Mouse (Mus musculus) lung, embryonic 15.5 days (tissue): ENCODE measurements around the gene Lgi1. TPM values are rescaled to one million over a fixed set of nuclear protein-coding genes. Genes with fewer than 3 reads are reported as not detected.

Experiments used
- ATAC-seq: fragments of 200-750 bp; cut with Nextera tagmentation; 2 replicates; pipeline ENCODE4 v1.8.0; 2017; ENCODE audit warnings: moderate number of reproducible peaks, borderline replicate concordance; ENCODE audit not compliant: low FRiP score, low TSS enrichment; ENCODE audit errors: extremely low read depth
- H3K27ac ChIP-seq: fragments of 300-500 bp; sonication (generic); 2 replicates; pipeline ENCODE4 v1.5.1; 2015; ENCODE audit warnings: moderate library complexity, mild to moderate bottlenecking, inconsistent platforms
- H3K27me3 ChIP-seq: fragments of 300-500 bp; sonication (generic); 2 replicates; pipeline ENCODE4 v1.6.1; 2015; ENCODE audit warnings: inconsistent platforms
- H3K36me3 ChIP-seq: fragments of 300-500 bp; sonication (generic); 2 replicates; pipeline ENCODE4 v1.6.1; 2015; ENCODE audit warnings: inconsistent platforms
- H3K4me1 ChIP-seq: fragments of 300-500 bp; sonication (generic); 2 replicates; pipeline ENCODE4 v1.6.1; 2015; ENCODE audit warnings: inconsistent platforms
- H3K4me2 ChIP-seq: fragments of 300-500 bp; sonication (generic); 2 replicates; pipeline ENCODE4 v1.6.1; 2015; ENCODE audit warnings: inconsistent platforms, mild to moderate bottlenecking, moderate library complexity
- H3K4me3 ChIP-seq: fragments of 300-500 bp; sonication (generic); 2 replicates; pipeline ENCODE4 v1.5.1; 2015; ENCODE audit warnings: mild to moderate bottlenecking, inconsistent platforms
- H3K9ac ChIP-seq: fragments of 300-500 bp; sonication (generic); 2 replicates; pipeline ENCODE4 v1.6.1; 2015; ENCODE audit warnings: inconsistent platforms
- H3K9me3 ChIP-seq: fragments of 300-500 bp; sonication (generic); 2 replicates; pipeline ENCODE4 v1.6.1; 2016; ENCODE audit warnings: inconsistent platforms
- WGBS: fragments of 180-500 bp; shearing (Covaris S2); methylation state at CpG from one replicate; pipeline ENCODE4 v1.1.7; 2015; 5-methylcytosine and 5-hydroxymethylcytosine counted together
- polyA plus RNA-seq: library from polyadenylated mRNA; unstranded; fragments of >200 nt; fragmentation: Nextera tagmentation; extraction: Ambion mirVana; gene quantifications from 2 replicates; pipeline ENCODE4 v1.2.1, GENCODE M21; 2015

Gene Lgi1
- polyA plus RNA-seq, 1 experiment from 2014 or later: 0.39 TPM

- Histone ChIP-seq H3K27me3 (no peaks in the 10 kb centered on the region), H3K4me1 (no peaks in the 10 kb centered on the region), H3K9ac (no peak overlapping the region), H3K9me3 (no peaks in the 10 kb centered on the region), H3K4me3 (no peak overlapping the region), H3K27ac (no peak overlapping the region), H3K36me3 (no peaks in the 10 kb centered on the region), H3K4me2 (no peak overlapping the region)
- ATAC-seq: no peak; the same call in 1 of the 2 replicates
- WGBS: 46% methylated on average over 2 of the region's 2 CpGs
Measured at GRCm38 (mm10) chr19:38332245-38332644, 67.9 kb downstream of the Lgi1 start.

GRCm38 (mm10) chr19:38332820-38333219 is 68.5 kb downstream of the Lgi1 start:
- ATAC-seq: no peak
- Histone ChIP-seq H3K4me3 (no peak overlapping the region), H3K4me1 (no peaks in the 10 kb centered on the region), H3K36me3 (no peaks in the 10 kb centered on the region), H3K27me3 (no peaks in the 10 kb centered on the region), H3K9me3 (no peaks in the 10 kb centered on the region), H3K27ac (no peak overlapping the region), H3K9ac (no peak overlapping the region), H3K4me2 (no peak overlapping the region)
- 67% methylated on average over 3 of the region's 3 CpGs for WGBS

GRCm38 (mm10) chr19:38336553-38336952 is 72.2 kb downstream of the Lgi1 start:
- Histone ChIP-seq H3K27me3 (no peaks in the 10 kb centered on the region), H3K4me2 (no peak overlapping the region), H3K4me1 (no peaks in the 10 kb centered on the region), H3K27ac (no peak overlapping the region), H3K9ac (no peak overlapping the region), H3K9me3 (no peaks in the 10 kb centered on the region), H3K36me3 (no peaks in the 10 kb centered on the region), H3K4me3 (no peak overlapping the region)
- WGBS: 74% methylated on average over 3 of the region's 3 CpGs
- no peak for ATAC-seq

- ATAC-seq: no peak
- Histone ChIP-seq H3K9ac (no peak overlapping the region), H3K27me3 (no peaks in the 10 kb centered on the region), H3K9me3 (no peaks in the 10 kb centered on the region), H3K36me3 (no peaks in the 10 kb centered on the region), H3K27ac (no peak overlapping the region), H3K4me1 (no peaks in the 10 kb centered on the region), H3K4me2 (no peak overlapping the region), H3K4me3 (no peak overlapping the region)
- WGBS: 63% methylated on average over 3 of the region's 3 CpGs
Measured at GRCm38 (mm10) chr19:38337332-38337731, 73.0 kb downstream of the Lgi1 start.

- no peak for ATAC-seq
Measured at GRCm38 (mm10) chr19:38339734-38340133, 75.4 kb downstream of the Lgi1 start.

GRCm38 (mm10) chr19:38343246-38343645 is 78.9 kb downstream of the Lgi1 start:
- ATAC-seq: no peak
- Histone ChIP-seq H3K4me2 (no peak overlapping the region), H3K9me3 (no peaks in the 10 kb centered on the region), H3K9ac (no peak overlapping the region), H3K27ac (no peak overlapping the region), H3K4me3 (no peak overlapping the region), H3K36me3 (no peaks in the 10 kb centered on the region), H3K27me3 (no peaks in the 10 kb centered on the region), H3K4me1 (no peaks in the 10 kb centered on the region)
- 67% methylated on average over 1 of the region's 1 CpGs for WGBS

More at GRCm38 (mm10) chr19:38339734-38340133, 75.4 kb downstream of the Lgi1 start:
- H3K9me3 ChIP-seq: no peaks in the 10 kb centered on the region
- no peak overlapping the region for H3K9ac ChIP-seq
- no peaks in the 10 kb centered on the region for H3K36me3 ChIP-seq
- no peaks in the 10 kb centered on the region for H3K4me1 ChIP-seq
- H3K27ac ChIP-seq: no peak overlapping the region
- no peaks in the 10 kb centered on the region for H3K27me3 ChIP-seq
- H3K4me3 ChIP-seq: no peak overlapping the region
- H3K4me2 ChIP-seq: no peak overlapping the region
- 71% methylated on average over 3 of the region's 3 CpGs for WGBS

GRCm38 (mm10) chr19:38348271-38349012 is 84.1 kb downstream of the Lgi1 start:
- Histone ChIP-seq H3K9ac (no peak overlapping the region), H3K9me3 (no peaks in the 10 kb centered on the region), H3K27ac (no peak overlapping the region), H3K4me1 (no peaks in the 10 kb centered on the region), H3K36me3 (no peaks in the 10 kb centered on the region), H3K4me3 (no peak overlapping the region), H3K4me2 (no peak overlapping the region), H3K27me3 (no peaks in the 10 kb centered on the region)
- WGBS: 39% methylated on average over 13 of the region's 13 CpGs
- ATAC-seq: no peak

GRCm38 (mm10) chr19:38349013-38349341 is 84.6 kb downstream of the Lgi1 start:
- 78% methylated on average over 5 of the region's 5 CpGs for WGBS
- Histone ChIP-seq H3K4me3 (no peak overlapping the region), H3K36me3 (no peaks in the 10 kb centered on the region), H3K9me3 (no peaks in the 10 kb centered on the region), H3K27ac (no peak overlapping the region), H3K4me2 (no peak overlapping the region), H3K27me3 (no peaks in the 10 kb centered on the region), H3K9ac (no peak overlapping the region), H3K4me1 (no peaks in the 10 kb centered on the region)
- ATAC-seq: no peak

- no peak for ATAC-seq
- Histone ChIP-seq H3K9ac (no peak overlapping the region), H3K27ac (no peak overlapping the region), H3K4me2 (no peak overlapping the region), H3K27me3 (no peaks in the 10 kb centered on the region), H3K9me3 (no peaks in the 10 kb centered on the region), H3K36me3 (no peaks in the 10 kb centered on the region), H3K4me3 (no peak overlapping the region), H3K4me1 (no peaks in the 10 kb centered on the region)
- WGBS: 74% methylated on average over 2 of the region's 2 CpGs
Measured at GRCm38 (mm10) chr19:38351202-38351601, 86.9 kb downstream of the Lgi1 start.

GRCm38 (mm10) chr19:38351728-38352127 is 87.4 kb downstream of the Lgi1 start:
- Histone ChIP-seq H3K4me2 (no peak overlapping the region), H3K27me3 (no peaks in the 10 kb centered on the region), H3K27ac (no peak overlapping the region), H3K36me3 (no peaks in the 10 kb centered on the region), H3K4me3 (no peak overlapping the region), H3K9ac (no peak overlapping the region), H3K4me1 (no peaks in the 10 kb centered on the region), H3K9me3 (no peaks in the 10 kb centered on the region)
- no peak for ATAC-seq
- 69% methylated on average over 3 of the region's 3 CpGs for WGBS

GRCm38 (mm10) chr19:38352495-38353130 is 88.3 kb downstream of the Lgi1 start:
- 35% methylated on average over 6 of the region's 6 CpGs for WGBS
- H3K4me1 ChIP-seq: no peaks in the 10 kb centered on the region
- H3K9me3 ChIP-seq: no peaks in the 10 kb centered on the region
- H3K36me3 ChIP-seq: no peaks in the 10 kb centered on the region
- H3K4me3 ChIP-seq: no peak overlapping the region
- H3K4me2 ChIP-seq: no peak overlapping the region
- no peak overlapping the region for H3K27ac ChIP-seq
- ATAC-seq: no peak
- no peaks in the 10 kb centered on the region for H3K27me3 ChIP-seq
- H3K9ac ChIP-seq: no peak overlapping the region

GRCm38 (mm10) chr19:38354279-38354678 is 89.9 kb downstream of the Lgi1 start:
- H3K27ac ChIP-seq: no peak overlapping the region
- no peak for ATAC-seq
- whole genome bisulfite sequencing: 85% methylated on average over 1 of the region's 1 CpGs
- H3K36me3 ChIP-seq: no peaks in the 10 kb centered on the region
- no peak overlapping the region for H3K4me2 ChIP-seq
- H3K9ac ChIP-seq: no peak overlapping the region
- no peak overlapping the region for H3K4me3 ChIP-seq
- H3K27me3 ChIP-seq: no peaks in the 10 kb centered on the region
- H3K9me3 ChIP-seq: no peaks in the 10 kb centered on the region
- H3K4me1 ChIP-seq: no peaks in the 10 kb centered on the region
